Mouse (Mus musculus) C2C12 (cell line): Measurements from ENCODE around the gene Rabif.

ENCODE experiments used
- CTCF ChIP-seq: IDR thresholded peaks from one replicate; pipeline ENCODE4 v1.5.1; 2011; ENCODE audit not compliant: control insufficient read depth, insufficient read depth, insufficient read length
- MYOD1 ChIP-seq: IDR thresholded peaks from one replicate; pipeline ENCODE4 v1.6.1; 2011; ENCODE audit warnings: low read depth; ENCODE audit not compliant: control insufficient read depth, insufficient read length
- USF1 ChIP-seq: IDR thresholded peaks from one replicate; pipeline ENCODE4 v1.6.1; 2011; ENCODE audit warnings: low read depth, mild to moderate bottlenecking, control low read depth, moderate library complexity

GRCm38 (mm10) chr1:134548231-134548630, 53.8 kb downstream of the Rabif start:
- TF ChIP-seq CTCF (no peak), USF1 (no peak), MYOD1 (no peak)
